32 mouse cellular contexts compared by ENCODE assay signal in the genomic region with DNA sequence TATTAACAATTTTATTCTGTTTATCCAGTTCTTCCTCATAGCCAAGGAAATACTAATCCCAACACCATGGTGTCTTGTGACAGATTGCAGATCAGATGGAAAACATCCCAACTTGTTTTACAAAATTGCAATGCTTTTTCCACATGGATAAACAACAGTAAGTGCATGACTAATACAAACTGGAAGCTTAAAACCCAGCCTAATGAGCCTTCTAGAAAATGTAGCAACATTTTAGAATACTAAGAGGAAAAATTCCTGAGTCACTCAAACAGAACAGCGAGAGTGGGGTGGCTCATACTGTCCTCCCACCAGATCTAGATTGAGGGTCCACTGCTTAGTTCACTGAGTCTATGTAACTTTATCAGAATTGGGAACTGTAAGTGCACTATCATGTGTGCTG. TPM values are rescaled to one million over a fixed set of nuclear protein-coding genes. Genes with fewer than 3 reads are reported as not detected.
"Had no signal": no experiment of that assay in that cellular context is flagged by ENCODE, and none has a peak within 500 bp of the region (broad histone marks: within the 10 kb centered on the region; RNA-seq: fewer than 3 reads in every experiment).

No protein-coding gene starts in this region.

- DNase-seq: gastrocnemius, adult 2 months; gastrocnemius, postnatal 10 days; gastrocnemius, postnatal 25 days; heart, adult 18-20 months; heart, postnatal 10 days; heart, postnatal 4 days; kidney, adult 18-20 months; kidney, adult 8-10 months; kidney, postnatal 10 days; kidney, postnatal 25 days; kidney, postnatal 4 days; left cerebral cortex, postnatal 4 days had no signal

- H3K36me3 ChIP-seq: heart, embryonic 10.5 days; heart, embryonic 12.5 days; hindbrain, embryonic 10.5 days; hindbrain, embryonic 12.5 days; intestine, embryonic 15.5 days; kidney, embryonic 15.5 days; limb, embryonic 13.5 days; limb, embryonic 15.5 days; liver, embryonic 12.5 days had no signal

- H3K4me3 ChIP-seq: gastrocnemius, adult 2 months; heart, embryonic 10.5 days; heart, embryonic 12.5 days; hindbrain, embryonic 10.5 days; hindbrain, embryonic 12.5 days; intestine, embryonic 15.5 days; kidney, embryonic 15.5 days; layer of hippocampus, adult 2 months; left cerebral cortex, adult 2 months; limb, embryonic 13.5 days; limb, embryonic 15.5 days; liver, embryonic 12.5 days had no signal

- H3K4me2 ChIP-seq: heart, embryonic 12.5 days; hindbrain, embryonic 12.5 days; hindbrain, embryonic 14.5 days; intestine, embryonic 15.5 days; kidney, embryonic 15.5 days; limb, embryonic 13.5 days; limb, embryonic 15.5 days; liver, embryonic 12.5 days had no signal

- H3K27me3 ChIP-seq: heart, embryonic 12.5 days; hindbrain, embryonic 12.5 days; intestine, embryonic 15.5 days; limb, embryonic 13.5 days; limb, embryonic 15.5 days; liver, embryonic 12.5 days had no signal

- H3K9me3 ChIP-seq: heart, embryonic 10.5 days; heart, embryonic 12.5 days; hindbrain, embryonic 10.5 days; hindbrain, embryonic 12.5 days; intestine, embryonic 15.5 days; kidney, embryonic 15.5 days; limb, embryonic 13.5 days; limb, embryonic 15.5 days; liver, embryonic 12.5 days had no signal

- H3K27ac ChIP-seq: gastrocnemius, adult 2 months; heart, embryonic 10.5 days; hindbrain, embryonic 10.5 days; hindbrain, embryonic 12.5 days; hindbrain, embryonic 14.5 days; intestine, embryonic 15.5 days; kidney, embryonic 15.5 days; layer of hippocampus, adult 2 months; left cerebral cortex, adult 2 months; limb, embryonic 13.5 days; limb, embryonic 15.5 days; liver, embryonic 12.5 days; liver, embryonic 14.5 days had no signal

- H3K4me1 ChIP-seq: heart, embryonic 10.5 days; heart, embryonic 12.5 days; hindbrain, embryonic 10.5 days; hindbrain, embryonic 12.5 days; intestine, embryonic 15.5 days; kidney, embryonic 15.5 days; limb, embryonic 13.5 days; limb, embryonic 15.5 days; liver, embryonic 12.5 days had no signal

- H3K9ac ChIP-seq: heart, embryonic 12.5 days; hindbrain, embryonic 12.5 days; hindbrain, embryonic 14.5 days; intestine, embryonic 15.5 days; kidney, embryonic 15.5 days; limb, embryonic 13.5 days; limb, embryonic 15.5 days; liver, embryonic 12.5 days; liver, embryonic 14.5 days had no signal

- ATAC-seq: hindbrain, embryonic 16.5 days; inflammation-experienced regulatory T-cells, adult 6 months; intestine, embryonic 15.5 days; intestine, postnatal 0 days; liver, embryonic 12.5 days had no signal

RNA-seq across cellular contexts. Expression of gene Magea10, which starts 4.7 kb away (rescaled TPM):
- polyA plus RNA-seq: heart, embryonic 10.5 days; heart, embryonic 12.5 days; heart, embryonic 14.5 days; heart, embryonic 16.5 days; hindbrain, embryonic 10.5 days; hindbrain, embryonic 12.5 days; hindbrain, embryonic 14.5 days; hindbrain, embryonic 16.5 days; inflammation-experienced regulatory T-cells, adult 6 months; intestine, embryonic 15.5 days; intestine, postnatal 0 days; kidney, embryonic 15.5 days; limb, embryonic 11.5 days; limb, embryonic 13.5 days; limb, embryonic 15.5 days; liver, adult 2 months; liver, embryonic 12.5 days; liver, embryonic 14.5 days had no signal
